Mouse (Mus musculus) intestine, embryonic 14.5 days (tissue): ENCODE measurements at regions not wholly inside any gene's neighbourhood (a gene's known extent, or its start where the extent isn't known, plus 50 kb on each side); places are given as distances from the start of the nearest gene placed in this dataset.

Source experiments
- ATAC-seq: fragments of 200-750 bp; cut with Nextera tagmentation; replicated peaks from 2 replicates; pipeline ENCODE4 v1.8.0; 2017; ENCODE audit warnings: low read depth, moderate number of reproducible peaks, moderate TSS enrichment, moderate library complexity; ENCODE audit not compliant: low FRiP score, low TSS enrichment
- DNase-seq: peaks from one replicate; pipeline ENCODE4 v3.0.0-alpha.2; 2018; ENCODE audit warnings: low spot score
- H3K27ac ChIP-seq: fragments of 300-500 bp; sonication (generic); 2 replicates; pipeline ENCODE4 v1.5.1; 2014; ENCODE audit warnings: low read depth, mild to moderate bottlenecking, control low read depth
- H3K27me3 ChIP-seq: fragments of 300-500 bp; sonication (generic); replicated peaks from 2 replicates; pipeline ENCODE4 v1.6.1; 2014; ENCODE audit warnings: low read length, control low read depth; ENCODE audit not compliant: control insufficient read depth, insufficient read depth
- H3K36me3 ChIP-seq: fragments of 300-500 bp; sonication (generic); 2 replicates; pipeline ENCODE4 v1.6.1; 2014; ENCODE audit warnings: low read length, control low read depth; ENCODE audit not compliant: control insufficient read depth, insufficient read depth
- H3K4me1 ChIP-seq: fragments of 300-500 bp; sonication (generic); replicated peaks from 2 replicates; pipeline ENCODE4 v1.6.1; 2014; ENCODE audit warnings: low read length, control low read depth, mixed read lengths; ENCODE audit not compliant: control insufficient read depth, insufficient read depth
- H3K4me2 ChIP-seq: fragments of 300-500 bp; sonication (generic); 2 replicates; pipeline ENCODE4 v1.6.1; 2014; ENCODE audit warnings: low read length
- H3K4me3 ChIP-seq: fragments of 300-500 bp; sonication (generic); 2 replicates; pipeline ENCODE4 v1.5.1; 2014; ENCODE audit warnings: low read depth, low read length, control low read depth, mixed read lengths
- H3K9ac ChIP-seq: fragments of 300-500 bp; sonication (generic); 2 replicates; pipeline ENCODE4 v1.6.1; 2014; ENCODE audit warnings: mild to moderate bottlenecking, low read length
- H3K9me3 ChIP-seq: fragments of 300-500 bp; sonication (generic); 2 replicates; pipeline ENCODE4 v1.6.1; 2016; ENCODE audit warnings: low read length, control low read depth; ENCODE audit not compliant: control insufficient read depth
- WGBS: fragments of 180-500 bp; shearing (Covaris S2); extraction: QIAGEN DNeasy Blood & Tissue Kit; methylation state at CpG from one replicate; pipeline ENCODE4 v1.1.7; 2014; 5-methylcytosine and 5-hydroxymethylcytosine counted together

GRCm38 (mm10) chr12:70720178-70720894, 105.0 kb upstream of the Frmd6 start:
- H3K4me1 ChIP-seq, result no peaks in the 10 kb centered on the region; the same call in 1 of the 2 replicates
- H3K9me3 ChIP-seq, result no peaks in the 10 kb centered on the region
- H3K27ac ChIP-seq, result no peak overlapping the region
- no peak overlapping the region for H3K4me3 ChIP-seq
- no peak overlapping the region for H3K9ac ChIP-seq
- ATAC-seq (no peak), DNase-seq (no peak)
- 60% methylated on average over 12 of the region's 12 CpGs for WGBS
- no peaks in the 10 kb centered on the region for H3K27me3 ChIP-seq
- no peak overlapping the region for H3K4me2 ChIP-seq
- no peaks in the 10 kb centered on the region for H3K36me3 ChIP-seq

DNA sequence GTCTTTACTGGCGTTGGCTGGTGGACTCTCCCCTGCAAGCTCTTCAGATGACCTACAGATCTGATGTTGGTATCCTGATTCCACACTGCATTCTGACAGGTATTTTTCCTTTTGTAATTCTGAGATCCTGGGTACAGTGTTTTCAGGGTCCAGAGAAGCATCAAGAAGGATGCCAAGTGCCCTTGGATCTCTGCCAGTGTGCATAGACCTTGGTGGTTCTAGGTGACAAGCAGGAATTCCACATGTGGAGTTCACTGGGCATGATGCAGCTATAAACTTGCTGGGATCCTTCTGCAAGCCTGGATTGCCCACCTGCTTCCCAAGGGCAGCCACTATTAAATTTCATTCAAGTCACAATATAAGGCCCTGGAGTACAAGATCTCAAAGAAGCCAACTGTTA, 100.0 kb upstream of the Frmd6 start:
- WGBS, result 74% methylated on average over 1 of the region's 1 CpGs
- no peak overlapping the region for H3K9ac ChIP-seq
- DNase-seq, result no peak
- H3K4me3 ChIP-seq, result no peak overlapping the region
- no peak overlapping the region for H3K4me2 ChIP-seq
- peaks cover 6% of the 10 kb centered on the region; the same call in 1 of the 2 replicates for H3K4me1 ChIP-seq
- H3K9me3 ChIP-seq, result no peaks in the 10 kb centered on the region
- H3K36me3 ChIP-seq, result no peaks in the 10 kb centered on the region
- no peak for ATAC-seq
- no peak overlapping the region for H3K27ac ChIP-seq
- no peaks in the 10 kb centered on the region for H3K27me3 ChIP-seq

- ATAC-seq, result no peak
- WGBS, result 79% methylated on average over 10 of the region's 10 CpGs
Observed at GRCm38 (mm10) chr12:70727496-70728259, 97.6 kb upstream of the Frmd6 start.

GRCm38 (mm10) chr12:70728407-70728806, 96.9 kb upstream of the Frmd6 start:
- Histone ChIP-seq H3K27me3 (no peaks in the 10 kb centered on the region), H3K4me1 (0 out of 2 replicates have a peak, but pooled peaks cover 6% of the 10 kb centered on the region), H3K9me3 (no peaks in the 10 kb centered on the region), H3K4me2 (no peak overlapping the region), H3K36me3 (no peaks in the 10 kb centered on the region), H3K4me3 (no peak overlapping the region), H3K27ac (no peak overlapping the region), H3K9ac (no peak overlapping the region)
- ATAC-seq (no peak), DNase-seq (no peak)
- 90% methylated on average over 1 of the region's 1 CpGs for WGBS

More at GRCm38 (mm10) chr12:70727496-70728259, 97.6 kb upstream of the Frmd6 start:
- Histone ChIP-seq H3K9me3 (no peaks in the 10 kb centered on the region), H3K4me1 (0 out of 2 replicates have a peak, but pooled peaks cover 6% of the 10 kb centered on the region), H3K4me2 (no peak overlapping the region), H3K27ac (no peak overlapping the region), H3K27me3 (no peaks in the 10 kb centered on the region), H3K4me3 (no peak overlapping the region), H3K9ac (no peak overlapping the region), H3K36me3 (no peaks in the 10 kb centered on the region)
- no peak for DNase-seq

DNA sequence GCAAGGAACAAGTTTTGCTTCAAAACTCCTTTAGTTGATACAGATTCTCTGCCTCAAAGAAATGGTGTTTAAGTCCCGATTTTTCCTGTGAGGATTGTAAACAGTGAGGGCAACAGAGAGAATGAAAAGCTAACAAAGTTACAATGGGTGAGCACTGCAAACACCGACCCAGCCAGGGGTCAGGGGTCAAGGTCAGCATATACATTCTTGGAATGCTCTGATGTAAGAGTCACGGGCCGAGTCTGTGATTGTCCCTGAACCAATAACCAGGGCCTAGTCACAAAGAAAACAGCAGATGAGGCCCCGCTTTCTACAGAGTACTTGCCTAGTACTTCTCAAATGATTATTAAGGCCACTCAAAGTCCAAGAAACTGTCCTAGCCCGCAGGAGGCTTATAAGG, 95.4 kb upstream of the Frmd6 start:
- Histone ChIP-seq H3K4me1 (0 out of 2 replicates have a peak, but pooled peaks cover 6% of the 10 kb centered on the region), H3K27me3 (no peaks in the 10 kb centered on the region), H3K9ac (no peak overlapping the region), H3K4me2 (no peak overlapping the region), H3K4me3 (no peak overlapping the region), H3K9me3 (no peaks in the 10 kb centered on the region), H3K36me3 (no peaks in the 10 kb centered on the region), H3K27ac (no peak overlapping the region)
- WGBS, result 29% methylated on average over 6 of the region's 6 CpGs
- DNase-seq (no peak), ATAC-seq (no peak)

DNA sequence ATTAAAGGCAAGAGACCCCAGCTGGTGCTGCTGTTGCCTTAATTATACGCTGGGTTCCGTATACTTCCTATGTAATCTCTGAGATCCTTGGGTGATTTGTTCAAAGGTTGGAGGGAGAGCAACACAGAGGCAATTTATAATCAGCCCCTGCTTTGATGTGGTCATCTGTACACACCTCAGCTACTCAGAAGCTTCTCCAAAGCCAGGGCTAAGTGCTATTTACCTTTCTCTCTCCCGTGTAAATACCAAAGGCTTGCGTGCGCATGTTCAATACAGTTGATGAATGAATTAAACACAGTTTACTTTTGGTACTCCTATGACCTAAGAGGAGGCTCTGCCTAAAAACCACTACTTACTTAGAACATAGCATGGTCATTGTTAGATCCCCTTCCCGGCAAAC, 93.8 kb upstream of the Frmd6 start:
- no peak for DNase-seq
- Histone ChIP-seq H3K27me3 (no peaks in the 10 kb centered on the region), H3K4me1 (0 out of 2 replicates have a peak, but pooled peaks cover 6% of the 10 kb centered on the region), H3K9me3 (no peaks in the 10 kb centered on the region), H3K27ac (no peak overlapping the region), H3K4me2 (no peak overlapping the region), H3K4me3 (no peak overlapping the region), H3K9ac (no peak overlapping the region), H3K36me3 (no peaks in the 10 kb centered on the region)
- no peak for ATAC-seq
- WGBS, result 73% methylated on average over 6 of the region's 6 CpGs

GRCm38 (mm10) chr12:70732591-70732990, 92.7 kb upstream of the Frmd6 start:
- no peak overlapping the region for H3K9ac ChIP-seq
- no peak for DNase-seq

GRCm38 (mm10) chr12:70738554-70738953, 86.8 kb upstream of the Frmd6 start:
- Histone ChIP-seq H3K27me3 (no peaks in the 10 kb centered on the region), H3K4me3 (no peak overlapping the region), H3K9me3 (no peaks in the 10 kb centered on the region), H3K4me2 (no peak overlapping the region), H3K4me1 (no peaks in the 10 kb centered on the region), H3K36me3 (no peaks in the 10 kb centered on the region), H3K27ac (no peak overlapping the region), H3K9ac (no peak overlapping the region)
- ATAC-seq (no peak), DNase-seq (no peak)
- 80% methylated on average over 3 of the region's 3 CpGs for WGBS

More at GRCm38 (mm10) chr12:70732591-70732990, 92.7 kb upstream of the Frmd6 start:
- H3K36me3 ChIP-seq, result no peaks in the 10 kb centered on the region
- no peaks in the 10 kb centered on the region for H3K27me3 ChIP-seq
- ATAC-seq, result no peak
- no peaks in the 10 kb centered on the region for H3K9me3 ChIP-seq
- H3K4me1 ChIP-seq, result 0 out of 2 replicates have a peak, but pooled peaks cover 6% of the 10 kb centered on the region
- no peak overlapping the region for H3K27ac ChIP-seq
- no peak overlapping the region for H3K4me3 ChIP-seq
- 88% methylated on average over 3 of the region's 3 CpGs for WGBS
- H3K4me2 ChIP-seq, result no peak overlapping the region
